Mouse (Mus musculus) ES-E14 (cell line): Measurements from ENCODE around the gene Gm30191. TPM values are rescaled to one million over a fixed set of nuclear protein-coding genes. Genes with fewer than 3 reads are reported as not detected.
A peak's percentile ranks its signal among the peaks of the same experiment; 100 is the strongest.

Experiments used
- DNase-seq: peaks from one replicate; pipeline ENCODE4 v3.0.0-alpha.2; 2013; ENCODE audit warnings: low read depth, low spot score
- H3K27ac ChIP-seq: 2 replicates; pipeline ENCODE4 v1.5.1; 2012; ENCODE audit warnings: low read depth, mild to moderate bottlenecking, low read length, moderate library complexity, mixed read lengths; ENCODE audit not compliant: poor library complexity, insufficient read depth, severe bottlenecking
- H3K36me3 ChIP-seq: 2 replicates; pipeline ENCODE4 v1.6.1; 2012; ENCODE audit warnings: mild to moderate bottlenecking, low read length, moderate library complexity, mixed read lengths; ENCODE audit not compliant: control insufficient read depth, poor library complexity, insufficient read depth, severe bottlenecking
- H3K4me1 ChIP-seq, 2 experiments: fragments of 150-350 bp in 1 of 2; sonication (generic) in 1 of 2; 2 replicates each; pipeline ENCODE4 v1.6.1; 2012; ENCODE audit warnings: low read length in 2 of 2, mild to moderate bottlenecking in 1 of 2, mixed read lengths in 1 of 2; ENCODE audit not compliant: control insufficient read depth in 2 of 2, insufficient read depth in 2 of 2, poor library complexity in 1 of 2
- H3K4me3 ChIP-seq, 2 experiments: fragments of 150-350 bp in 1 of 2; sonication (generic) in 1 of 2; 2 replicates each; pipeline ENCODE4 v1.5.1; 2012; ENCODE audit warnings: low read length in 2 of 2, low read depth in 1 of 2, mild to moderate bottlenecking in 1 of 2, mixed read lengths in 1 of 2; ENCODE audit not compliant: insufficient read depth in 1 of 2, poor library complexity in 1 of 2, severe bottlenecking in 1 of 2
- H3K9ac ChIP-seq: 2 replicates; pipeline ENCODE4 v1.6.1; 2012; ENCODE audit warnings: low read depth, mild to moderate bottlenecking, low read length, mixed read lengths; ENCODE audit not compliant: poor library complexity, insufficient read depth, severe bottlenecking
- H3K9me3 ChIP-seq: fragments of 150-350 bp; sonication (generic); 2 replicates; pipeline ENCODE4 v1.6.1; 2012; ENCODE audit warnings: low read depth, mild to moderate bottlenecking, low read length; ENCODE audit not compliant: control insufficient read depth, insufficient read depth
- CHD2 ChIP-seq: IDR thresholded peaks from 2 replicates; pipeline ENCODE4 v1.6.1; 2014; ENCODE audit warnings: mild to moderate bottlenecking, low read depth, low read length, inconsistent platforms
- HCFC1 ChIP-seq: IDR thresholded peaks from 2 replicates; pipeline ENCODE4 v1.6.1; 2012; ENCODE audit warnings: low read length, inconsistent platforms, borderline replicate concordance; ENCODE audit not compliant: insufficient read depth
- MAFK ChIP-seq: IDR thresholded peaks from 2 replicates; pipeline ENCODE4 v1.6.1; 2014; ENCODE audit warnings: mild to moderate bottlenecking, low read depth, low read length, inconsistent platforms; ENCODE audit not compliant: insufficient read depth
- ZC3H11A ChIP-seq: IDR thresholded peaks from 2 replicates; pipeline ENCODE4 v1.6.1; 2012; ENCODE audit warnings: low read depth, mild to moderate bottlenecking, inconsistent platforms, low read length, borderline replicate concordance
- ZNF384 ChIP-seq: IDR thresholded peaks from 2 replicates; pipeline ENCODE4 v1.6.1; 2012; ENCODE audit warnings: low read depth, low read length, inconsistent platforms
- in situ Hi-C, 2 experiments: fragments of 600-800 bp; cut with MboI; formaldehyde crosslinking; loops; one replicate each; pipeline ENCODE4 v1.15.1; 2025; ENCODE audit warnings: low sequenced_read_pairs in 2 of 2, inconsistent platforms in 1 of 2; ENCODE audit not compliant: unreplicated experiment in 2 of 2
- total RNA-seq: library from RNA; depleted of rRNA; stranded (reverse); fragments of 300-350 nt; gene quantifications from 2 replicates; pipeline ENCODE4 v1.2.3, GENCODE M21; 2012

The Gm30191 gene
- total RNA-seq, 1 experiment = not detected

- no peak for DNase-seq
Observed at GRCm38 (mm10) chr4:134272731-134273416, 26.1 kb downstream of the Gm30191 start.

GRCm38 (mm10) chr4:134273417-134274345 is 26.9 kb downstream of the Gm30191 start:
- no peaks in the 10 kb centered on the region for H3K9me3 ChIP-seq
- peak overlapping the region; percentile 17 to 70; a peak in 3 of 4 replicates for H3K4me3 ChIP-seq
- DNase-seq = no peak
- H3K9ac ChIP-seq = peak overlapping the region; percentile 28; the same call in 1 of the 2 replicates
- peaks cover 8% of the 10 kb centered on the region for H3K36me3 ChIP-seq
- H3K4me1 ChIP-seq = peaks cover 0 to 4% of the 10 kb centered on the region in 2 experiments; a peak in 3 of 4 replicates
- H3K27ac ChIP-seq = no peak overlapping the region
- in situ Hi-C loops = no loop called here
- TF ChIP-seq ZNF384 = no peak
- TF ChIP-seq HCFC1 = no peak
- no peak for TF ChIP-seq ZC3H11A
- no peak for TF ChIP-seq MAFK
- TF ChIP-seq CHD2 = no peak

More at GRCm38 (mm10) chr4:134272731-134273416, 26.1 kb downstream of the Gm30191 start:
- no peaks in the 10 kb centered on the region for H3K9me3 ChIP-seq
- H3K27ac ChIP-seq = no peak overlapping the region
- H3K36me3 ChIP-seq = peaks cover 2% of the 10 kb centered on the region; the same call in 1 of the 2 replicates
- peaks cover 0 to 4% of the 10 kb centered on the region in 2 experiments; a peak in 3 of 4 replicates for H3K4me1 ChIP-seq
- in situ Hi-C loops = no loop called here
- H3K9ac ChIP-seq = no peak overlapping the region; the same call in 1 of the 2 replicates
- TF ChIP-seq ZNF384 = no peak
- no peak for TF ChIP-seq MAFK
- no peak for TF ChIP-seq CHD2
- TF ChIP-seq HCFC1 = no peak
- no peak for TF ChIP-seq ZC3H11A
- H3K4me3 ChIP-seq = peak overlapping the region; percentile 17 to 70; a peak in 3 of 4 replicates

- peaks cover 11% of the 10 kb centered on the region for H3K36me3 ChIP-seq
- no peak for TF ChIP-seq CHD2
- TF ChIP-seq ZNF384 = no peak
- no peak for TF ChIP-seq ZC3H11A
- TF ChIP-seq HCFC1 = no peak
- TF ChIP-seq MAFK = no peak
- no peak for DNase-seq
Observed at GRCm38 (mm10) chr4:134284942-134285341, 38.2 kb downstream of the Gm30191 start.

GRCm38 (mm10) chr4:134286226-134287167 is 39.8 kb downstream of the Gm30191 start:
- TF ChIP-seq ZNF384 (no peak), CHD2 (no peak), MAFK (no peak), HCFC1 (no peak), ZC3H11A (no peak)
- H3K9me3 ChIP-seq = no peaks in the 10 kb centered on the region
- peak overlapping the region; percentile 93 for H3K9ac ChIP-seq
- H3K4me1 ChIP-seq = peaks cover 0 to 4% of the 10 kb centered on the region in 2 experiments; a peak in 1 of 4 replicates
- peak overlapping the region; percentile 88 to 92 for H3K4me3 ChIP-seq
- in situ Hi-C loops = no loop called here
- H3K36me3 ChIP-seq = peaks cover 11% of the 10 kb centered on the region
- no peak for DNase-seq
- peak overlapping the region; percentile 42; the same call in 1 of the 2 replicates for H3K27ac ChIP-seq

More at GRCm38 (mm10) chr4:134284942-134285341, 38.2 kb downstream of the Gm30191 start:
- peaks cover 0 to 4% of the 10 kb centered on the region in 2 experiments; a peak in 1 of 4 replicates for H3K4me1 ChIP-seq
- H3K4me3 ChIP-seq = no peak overlapping the region
- H3K9me3 ChIP-seq = no peaks in the 10 kb centered on the region
- no peak overlapping the region for H3K27ac ChIP-seq
- H3K9ac ChIP-seq = no peak overlapping the region
- in situ Hi-C loops = no loop called here
